Mouse (Mus musculus) hindlimb bud, embryonic 11.5 days (tissue): ENCODE results near the gene Endov.

Experiments used
- DNase-seq: peaks from one replicate; pipeline ENCODE4 v3.0.0-alpha.2; 2012; ENCODE audit warnings: low read depth, low spot score; ENCODE audit errors: extremely low spot score

Endov gene

DNA sequence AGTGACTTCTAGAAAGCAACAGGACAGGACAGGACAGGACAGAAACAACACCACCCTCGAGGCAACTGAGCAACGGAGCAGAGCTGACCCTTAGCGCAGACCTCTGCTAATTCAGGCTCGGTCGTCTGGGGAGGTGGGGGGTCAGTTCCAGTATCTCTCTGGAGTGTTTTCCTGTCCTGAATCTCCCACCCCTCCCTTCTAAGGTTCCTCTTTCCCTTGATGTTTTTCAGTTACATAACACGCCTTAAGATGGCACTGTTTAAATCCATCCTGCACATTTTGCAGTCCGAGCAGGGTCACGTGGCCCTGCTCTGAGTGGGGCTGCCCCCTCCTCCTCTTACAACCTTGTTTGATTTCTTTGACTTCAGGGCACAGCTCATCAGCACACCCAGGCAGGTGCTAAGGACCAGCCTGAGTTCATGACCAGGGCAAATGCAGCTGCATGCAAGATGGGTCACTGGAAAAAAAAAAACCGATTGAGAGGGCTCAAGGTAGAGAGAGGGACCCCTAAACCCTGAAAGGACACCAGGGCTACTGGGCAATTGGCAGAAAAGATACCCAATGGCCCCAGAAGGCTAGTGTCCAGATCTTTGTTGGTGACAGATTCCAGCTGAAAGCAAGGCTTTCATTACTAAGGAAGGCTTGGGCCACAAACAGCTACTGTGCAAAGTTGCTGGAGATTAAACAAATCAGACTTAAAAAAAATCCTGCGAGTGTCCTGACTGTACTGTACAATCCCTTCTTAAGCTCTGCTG, 54.8 kb downstream of the Endov start:
- DNase-seq: no peak

GRCm38 (mm10) chr11:119546496-119547182, 55.5 kb downstream of the Endov start:
- no peak for DNase-seq

DNA sequence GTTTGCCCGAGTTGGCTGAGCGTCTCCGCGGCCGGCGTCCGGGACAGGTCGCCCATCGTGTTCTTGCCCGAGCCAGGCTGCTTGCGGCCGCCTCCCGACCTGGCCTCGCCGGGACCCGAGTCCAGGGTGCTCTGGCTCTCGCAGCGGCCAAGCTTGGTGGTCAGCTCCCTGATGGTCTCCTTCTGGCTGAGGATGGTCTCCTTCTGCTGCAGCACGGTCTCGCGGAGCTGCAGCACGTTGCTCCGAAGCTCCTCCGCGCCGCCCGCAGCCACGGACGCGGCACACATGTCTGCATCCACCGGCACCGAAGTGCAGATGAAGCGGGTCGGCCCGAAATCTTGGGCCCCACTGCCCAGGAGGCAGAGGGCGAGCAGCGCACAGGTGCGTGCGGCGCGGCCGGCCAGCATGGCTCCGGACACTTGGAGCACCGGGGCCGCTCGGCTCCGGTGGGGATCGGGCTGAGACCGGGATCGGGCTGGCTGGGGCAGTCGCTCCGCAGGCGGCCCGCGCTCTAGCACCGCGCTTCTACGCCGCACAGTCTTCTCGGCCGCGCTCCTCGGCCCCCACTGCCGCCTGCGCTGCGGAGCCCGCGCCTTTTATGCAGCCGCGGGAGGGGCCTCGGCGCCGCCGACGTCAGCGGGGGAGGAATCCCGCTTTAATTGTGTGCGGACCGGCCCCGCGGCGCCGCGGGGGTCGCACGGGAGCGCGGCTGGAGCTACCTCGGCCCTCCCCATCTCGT, 56.2 kb downstream of the Endov start, which contains the start of gene Nptx1:
TSS of gene Nptx1 (minus strand) at position 571 of the 739 bp plus-strand sequence.
- DNase-seq: no peak

GRCm38 (mm10) chr11:119547951-119548591, 56.9 kb downstream of the Endov start:
- no peak for DNase-seq

- DNase-seq: no peak
These were observed 57.7 kb downstream of the Endov start for GRCm38 (mm10) chr11:119548741-119549370.

DNA sequence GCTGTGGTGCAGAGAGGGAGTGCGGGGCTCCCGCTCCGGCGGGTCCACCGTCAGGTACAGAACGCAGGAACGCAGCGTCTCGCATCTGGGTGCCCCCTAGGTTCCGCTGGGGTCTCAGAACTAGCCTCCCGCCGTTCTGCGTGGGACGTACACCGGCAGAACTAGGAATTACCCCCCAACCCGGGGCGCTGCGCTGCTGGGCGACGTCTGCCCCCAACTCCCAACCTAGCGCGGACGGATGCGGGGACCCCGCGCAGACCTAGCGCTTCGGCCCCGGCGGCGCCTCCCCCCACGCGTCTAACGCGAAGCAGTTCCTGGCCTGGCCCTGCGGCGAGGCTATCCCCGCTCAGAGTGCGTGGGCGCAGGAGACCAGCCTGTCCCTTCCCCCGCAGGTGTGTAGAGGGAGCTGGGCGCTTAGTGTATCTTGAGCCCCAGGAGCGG, 58.2 kb downstream of the Endov start:
- DNase-seq: no peak

GRCm38 (mm10) chr11:119550546-119551335, 59.6 kb downstream of the Endov start:
- no peak for DNase-seq

DNA sequence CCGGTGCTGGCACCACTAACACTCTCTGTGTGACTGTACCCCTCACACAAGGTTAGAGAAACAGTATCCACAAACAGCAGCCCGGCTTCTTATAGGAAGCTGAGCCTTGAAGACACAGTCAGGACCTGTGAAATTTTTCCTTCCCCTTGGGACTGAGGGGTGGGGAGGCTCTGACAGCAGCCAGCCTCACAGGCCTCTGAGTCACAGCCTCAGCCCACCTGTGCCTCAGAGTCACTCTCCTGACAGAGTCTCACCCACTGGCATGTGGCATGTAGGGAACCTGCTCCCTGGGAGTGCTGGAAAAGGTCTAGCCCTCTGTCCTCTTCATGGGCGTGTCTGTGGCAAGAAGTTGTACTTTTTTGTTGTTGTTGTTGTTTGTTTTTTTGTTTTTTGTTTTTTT, 60.3 kb downstream of the Endov start:
- DNase-seq: no peak

- DNase-seq: no peak
These were observed 61.2 kb downstream of the Endov start for GRCm38 (mm10) chr11:119552301-119552700.

GRCm38 (mm10) chr11:119552902-119553802, 62.0 kb downstream of the Endov start:
- DNase-seq: no peak

DNA sequence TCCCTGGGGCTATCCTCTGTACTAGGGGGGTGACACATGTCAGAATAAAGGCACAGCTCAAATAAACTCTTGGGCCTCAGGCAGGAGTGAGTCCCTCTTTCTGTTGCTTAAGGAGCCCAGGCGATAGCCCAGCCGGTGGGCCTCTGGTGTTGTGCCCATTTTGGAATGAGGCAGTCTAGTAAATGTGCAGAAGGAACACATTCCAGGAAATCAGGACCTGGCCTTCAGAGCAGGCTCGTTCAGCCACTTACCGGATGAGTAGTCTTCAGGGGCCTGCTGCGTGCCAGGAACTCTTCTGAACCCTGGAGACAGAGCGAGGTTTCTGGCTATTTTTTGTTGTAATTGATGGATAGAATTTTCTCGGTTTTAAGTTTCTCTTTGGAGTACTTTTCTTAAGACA, 63.6 kb downstream of the Endov start:
- DNase-seq: no peak

- no peak for DNase-seq
These were observed 64.0 kb downstream of the Endov start for GRCm38 (mm10) chr11:119555170-119555569.

- no peak for DNase-seq
These were observed 67.1 kb downstream of the Endov start for GRCm38 (mm10) chr11:119557940-119558869.

GRCm38 (mm10) chr11:119558870-119559610, 67.9 kb downstream of the Endov start:
- DNase-seq: peak; percentile 20
